Mouse (Mus musculus) cerebellum, adult 2 months (tissue): ENCODE results near the gene Dntt.

Experiments
- CTCF ChIP-seq: fragments of 200-500 bp; IDR thresholded peaks from 2 replicates; pipeline ENCODE4 v1.5.1; 2011; ENCODE audit warnings: low read depth, mild to moderate bottlenecking, control low read depth, low read length, moderate library complexity, borderline replicate concordance; ENCODE audit not compliant: insufficient read depth
- POLR2A ChIP-seq: fragments of 200-500 bp; IDR thresholded peaks from 2 replicates; pipeline ENCODE4 v1.6.1; 2011; ENCODE audit warnings: low read length, control low read depth, borderline replicate concordance; ENCODE audit not compliant: insufficient read depth

DNA sequence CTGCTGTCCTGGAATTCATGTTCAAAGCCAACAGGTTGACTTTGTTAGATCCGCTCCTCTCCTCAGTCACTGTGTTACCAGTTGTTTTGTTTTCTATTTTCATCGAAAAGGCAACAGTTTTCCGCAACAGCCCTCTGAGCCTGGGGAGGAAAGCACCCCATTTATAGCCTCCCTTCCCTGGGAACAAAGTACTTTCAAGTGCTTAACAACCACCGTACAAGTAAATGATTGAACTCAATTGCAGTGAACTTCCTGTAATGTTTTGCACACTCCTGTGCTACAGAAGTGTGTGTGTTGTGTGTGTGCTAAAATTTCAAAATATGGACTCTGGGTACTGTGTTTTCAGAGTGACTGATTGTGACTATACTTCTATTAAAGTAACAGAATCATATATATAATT, 21.3 kb upstream of the Dntt start:
- TF ChIP-seq POLR2A (no peak), CTCF (no peak)
